Mouse (Mus musculus) ES-Bruce4 (cell line): ENCODE results near the gene Gm43064. TPM values are rescaled to one million over a fixed set of nuclear protein-coding genes. Genes with fewer than 3 reads are reported as not detected.
A peak's percentile ranks its signal among the peaks of the same experiment; 100 is the strongest.
"Not testable (repeated sequence)": the region's sequence is repeated elsewhere in the genome, so short reads cannot be mapped to it uniquely, and the experiment has no call there.

Experiments used
- H3K27ac ChIP-seq: 2 replicates; pipeline ENCODE4 v1.5.1; 2012; ENCODE audit warnings: low read length, inconsistent platforms; ENCODE audit not compliant: insufficient read depth
- H3K27me3 ChIP-seq: 2 replicates; pipeline ENCODE4 v1.6.1; 2012; ENCODE audit warnings: mild to moderate bottlenecking, low read length, inconsistent platforms; ENCODE audit not compliant: control insufficient read depth, poor library complexity, insufficient read depth, severe bottlenecking
- H3K36me3 ChIP-seq: 2 replicates; pipeline ENCODE4 v1.6.1; 2012; ENCODE audit warnings: inconsistent platforms, mild to moderate bottlenecking, low read length, moderate library complexity; ENCODE audit not compliant: control insufficient read depth, poor library complexity, insufficient read depth, severe bottlenecking
- H3K4me1 ChIP-seq: one replicate; pipeline ENCODE4 v1.8.1; 2011; ENCODE audit warnings: low read length; ENCODE audit not compliant: control insufficient read depth, insufficient read depth
- H3K4me3 ChIP-seq: 2 replicates; pipeline ENCODE4 v1.5.1; 2011; ENCODE audit warnings: low read depth, mild to moderate bottlenecking, low read length
- H3K9ac ChIP-seq: 2 replicates; pipeline ENCODE4 v1.6.1; 2012; ENCODE audit warnings: low read depth, mild to moderate bottlenecking, inconsistent platforms; ENCODE audit not compliant: poor library complexity, severe bottlenecking
- H3K9me3 ChIP-seq: replicated peaks from 2 replicates; pipeline ENCODE4 v1.6.1; 2012; ENCODE audit warnings: mild to moderate bottlenecking, low read length, inconsistent platforms; ENCODE audit not compliant: control insufficient read depth, poor library complexity, insufficient read depth, severe bottlenecking
- CTCF ChIP-seq: IDR thresholded peaks from one replicate; pipeline ENCODE4 v1.8.1; 2011; ENCODE audit warnings: low read depth, low read length
- EP300 ChIP-seq: IDR thresholded peaks from 2 replicates; pipeline ENCODE4 v1.6.1; 2011; ENCODE audit warnings: low read depth, low read length; ENCODE audit not compliant: insufficient read depth
- POLR2A ChIP-seq: IDR thresholded peaks from one replicate; pipeline ENCODE4 v1.8.1; 2011; ENCODE audit warnings: low read length; ENCODE audit not compliant: insufficient read depth
- polyA plus RNA-seq: library from polyadenylated mRNA; stranded (reverse); fragments of >200 nt; gene quantifications from 2 replicates; pipeline ENCODE4 v1.2.4, GENCODE M21; 2011; ENCODE audit warnings: low read depth; ENCODE audit not compliant: missing spikeins, insufficient read depth, insufficient read length

The Gm43064 gene
- polyA plus RNA-seq, 1 experiment = not detected

DNA sequence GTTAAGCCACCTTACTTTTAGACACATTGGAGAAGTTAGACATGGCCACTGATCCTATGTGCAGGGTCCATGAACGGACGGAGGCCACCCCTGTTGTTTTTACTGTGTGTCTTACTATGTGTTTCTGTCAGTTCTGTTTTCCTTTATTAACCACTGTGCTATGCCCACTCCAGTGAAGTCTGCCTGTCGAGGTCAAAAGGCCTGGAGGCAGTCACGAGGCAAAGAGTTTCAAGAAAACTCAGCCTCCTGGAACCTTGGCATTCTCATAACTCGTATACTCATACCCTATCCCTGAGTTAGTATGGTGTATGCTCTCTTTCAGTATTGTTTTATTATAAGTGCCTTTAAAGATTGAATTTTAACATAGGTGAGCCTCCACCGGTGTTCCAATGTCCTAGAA, 30.3 kb downstream of the Gm43064 start:
- peak overlapping the region; percentile 93 for H3K27ac ChIP-seq
- H3K9me3 ChIP-seq = peaks cover 27% of the 10 kb centered on the region
- no peak for TF ChIP-seq POLR2A
- no peak for TF ChIP-seq EP300
- no peak for TF ChIP-seq CTCF
- no peak overlapping the region for H3K9ac ChIP-seq
- H3K27me3 ChIP-seq = no peaks in the 10 kb centered on the region
- no peaks in the 10 kb centered on the region; the same call in 1 of the 2 replicates for H3K36me3 ChIP-seq
- no peaks in the 10 kb centered on the region for H3K4me1 ChIP-seq
- no peak overlapping the region for H3K4me3 ChIP-seq

DNA sequence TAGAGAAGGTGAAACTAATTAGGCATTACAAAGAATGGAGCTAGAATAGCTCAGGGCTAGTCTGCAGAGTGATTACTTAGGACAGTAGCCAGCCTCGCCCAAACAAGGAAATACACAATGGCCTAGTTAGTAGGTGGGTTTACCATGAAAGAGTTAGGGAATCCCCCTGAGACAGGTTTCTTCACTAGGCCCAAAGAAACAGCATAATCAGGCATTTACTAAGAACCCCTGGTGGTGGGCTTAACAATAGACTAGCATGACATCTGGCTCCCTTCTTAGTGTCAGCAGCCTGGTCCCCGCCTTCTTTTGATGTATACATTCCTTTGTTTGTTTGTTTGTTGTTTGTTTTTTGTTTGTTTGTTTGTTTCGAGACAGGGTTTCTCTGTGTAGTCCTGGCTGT, 30.8 kb downstream of the Gm43064 start:
- H3K4me3 ChIP-seq, H3K27me3 ChIP-seq, H3K9ac ChIP-seq, H3K4me1 ChIP-seq, H3K36me3 ChIP-seq: not testable (repeated sequence)
- peak overlapping the region; percentile 96 for H3K27ac ChIP-seq
- H3K9me3 ChIP-seq = peaks cover 27% of the 10 kb centered on the region

DNA sequence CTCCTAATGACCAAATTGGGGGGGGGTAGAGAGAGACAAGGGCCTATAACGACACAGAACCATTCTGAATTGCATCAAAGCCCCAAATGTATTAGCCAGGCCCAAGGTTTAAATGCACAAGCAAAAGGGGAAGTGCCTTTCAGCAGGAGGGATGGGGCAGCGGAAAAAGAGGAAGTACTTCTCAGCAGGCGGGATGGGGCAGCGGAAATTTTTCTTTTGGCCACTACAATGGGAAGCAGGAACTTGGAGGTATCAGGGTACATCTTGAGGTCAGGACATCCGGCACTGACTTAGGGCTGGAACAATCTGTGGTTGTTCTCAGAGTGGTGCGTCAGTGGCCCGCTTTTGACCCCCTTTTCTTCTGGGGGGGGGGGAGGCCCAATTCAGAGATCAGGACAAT, 31.6 kb downstream of the Gm43064 start:
- Histone ChIP-seq H3K9me3 (peaks cover 27% of the 10 kb centered on the region), H3K27ac (peak overlapping the region; percentile 96)
- not testable (repeated sequence) for H3K4me3 ChIP-seq, H3K27me3 ChIP-seq, H3K4me1 ChIP-seq, H3K36me3 ChIP-seq, H3K9ac ChIP-seq

DNA sequence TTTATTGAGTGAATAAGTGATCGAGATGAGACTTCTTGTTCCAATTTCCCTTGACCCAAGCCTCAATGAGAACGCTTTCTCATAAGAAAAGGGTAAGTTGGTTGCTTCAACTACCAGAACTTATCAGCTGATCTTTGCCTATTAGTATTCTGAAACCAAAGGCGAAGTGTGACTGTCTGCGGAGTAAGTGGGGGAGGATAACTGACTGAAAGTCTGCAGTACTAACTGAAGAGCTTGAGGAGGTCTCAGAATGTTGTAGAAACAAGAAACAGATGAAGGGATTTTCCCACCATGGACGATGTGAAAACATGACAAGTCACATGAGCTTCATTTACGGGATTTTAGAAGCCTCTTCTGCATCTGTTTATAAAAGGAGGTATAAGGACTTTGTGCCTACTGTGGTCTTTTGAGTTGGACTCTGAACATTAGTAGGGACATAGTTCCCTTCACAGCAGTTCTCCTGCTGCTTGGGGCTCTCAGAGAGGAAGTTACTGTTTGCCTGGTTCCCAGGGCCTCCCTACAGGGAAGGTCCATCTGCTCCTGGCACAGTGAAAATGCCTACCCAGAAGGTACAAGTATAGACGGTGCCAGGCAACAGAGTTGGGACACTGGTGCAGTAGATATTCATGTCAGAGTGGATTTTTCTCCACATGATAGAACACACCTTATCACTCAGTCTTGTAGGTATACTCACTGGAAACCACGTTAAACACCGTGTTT, 41.4 kb downstream of the Gm43064 start:
- no peaks in the 10 kb centered on the region for H3K9me3 ChIP-seq
- TF ChIP-seq CTCF = no peak
- TF ChIP-seq POLR2A = no peak
- TF ChIP-seq EP300 = no peak
- peaks cover 1% of the 10 kb centered on the region; the same call in 1 of the 2 replicates for H3K27me3 ChIP-seq
- H3K4me1 ChIP-seq = no peaks in the 10 kb centered on the region
- no peak overlapping the region for H3K9ac ChIP-seq
- no peak overlapping the region for H3K4me3 ChIP-seq
- H3K27ac ChIP-seq = no peak overlapping the region
- H3K36me3 ChIP-seq = no peaks in the 10 kb centered on the region

DNA sequence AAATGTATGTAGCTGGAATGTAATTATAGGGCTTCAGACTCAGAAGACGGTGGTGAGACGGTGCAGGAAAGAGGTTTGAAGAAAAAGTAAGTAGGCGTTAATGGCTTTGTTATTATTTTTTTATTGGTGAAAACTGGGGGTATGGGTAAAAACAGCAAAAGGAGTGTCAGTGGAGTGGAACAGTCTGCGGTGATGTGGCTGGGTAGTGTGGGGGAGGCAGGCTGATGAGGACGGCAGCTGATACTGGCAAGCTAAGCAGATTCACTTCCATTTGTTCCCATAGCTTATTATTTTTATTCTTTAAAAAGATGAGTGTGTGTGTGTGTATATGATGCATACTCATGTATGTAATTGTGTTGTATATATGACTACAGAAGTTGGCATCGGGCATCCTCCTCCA, 42.1 kb downstream of the Gm43064 start:
- H3K27ac ChIP-seq = no peak overlapping the region

DNA sequence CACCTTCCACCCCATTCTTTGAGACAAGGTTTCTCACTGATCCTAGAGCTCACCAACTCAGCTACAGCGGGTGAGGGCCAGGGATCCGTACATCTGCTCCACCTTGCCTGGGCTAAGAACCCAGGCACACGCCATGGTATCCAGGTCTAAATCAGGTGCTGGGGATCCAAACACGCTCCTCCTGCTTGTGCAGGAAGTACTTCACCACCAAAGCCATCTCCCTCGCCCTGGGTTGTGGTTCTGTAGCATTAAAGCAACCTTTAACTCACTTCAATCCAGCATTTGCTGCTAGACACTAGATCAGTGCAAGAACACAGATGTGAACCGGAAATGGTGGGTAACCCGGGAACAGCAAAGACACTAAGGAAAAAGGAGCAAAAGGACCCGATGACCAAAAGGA, 42.5 kb downstream of the Gm43064 start:
- Histone ChIP-seq H3K9ac (no peak overlapping the region), H3K4me1 (no peaks in the 10 kb centered on the region), H3K9me3 (no peaks in the 10 kb centered on the region), H3K27ac (no peak overlapping the region), H3K36me3 (no peaks in the 10 kb centered on the region), H3K4me3 (no peak overlapping the region), H3K27me3 (peaks cover 1% of the 10 kb centered on the region; the same call in 1 of the 2 replicates)
- TF ChIP-seq EP300 (no peak), POLR2A (no peak), CTCF (no peak)

More for the DNA sequence above, 42.1 kb downstream of the Gm43064 start:
- TF ChIP-seq POLR2A (no peak), EP300 (no peak), CTCF (no peak)
- H3K36me3 ChIP-seq = no peaks in the 10 kb centered on the region
- H3K4me1 ChIP-seq = no peaks in the 10 kb centered on the region
- no peak overlapping the region for H3K9ac ChIP-seq
- H3K9me3 ChIP-seq = no peaks in the 10 kb centered on the region
- H3K4me3 ChIP-seq = no peak overlapping the region
- peaks cover 1% of the 10 kb centered on the region; the same call in 1 of the 2 replicates for H3K27me3 ChIP-seq
